ENCODE assay signal across 15 mouse cellular contexts in genomic region chr4:47196173-47196572, GRCm38 (mm10).
"Had no signal": no experiment of that assay in that cellular context is flagged by ENCODE, and none has a peak within 500 bp of the region (broad histone marks: within the 10 kb centered on the region; RNA-seq: fewer than 3 reads in every experiment).

No protein-coding gene starts in this region.

- ATAC-seq: intestine, postnatal 0 days; liver, postnatal 0 days; lung, postnatal 0 days; midbrain, embryonic 13.5 days had no signal

- H3K9ac ChIP-seq: limb, embryonic 12.5 days; liver, embryonic 14.5 days; liver, postnatal 0 days; lung, embryonic 14.5 days; midbrain, embryonic 13.5 days had no signal

- H3K36me3 ChIP-seq: limb, embryonic 12.5 days; midbrain, embryonic 13.5 days had no signal

- H3K4me1 ChIP-seq: limb, embryonic 12.5 days; midbrain, embryonic 13.5 days had no signal

- H3K27me3 ChIP-seq: midbrain, embryonic 13.5 days had no signal

- DNase-seq: kidney, adult 8-10 months; kidney, postnatal 36 days; layer of hippocampus, postnatal 36 days; liver, postnatal 0 days; lung, embryonic 14.5 days; thymus, adult 18-20 months; thymus, postnatal 36 days had no signal

- H3K4me3 ChIP-seq: left cerebral cortex, adult 2 months; limb, embryonic 12.5 days; midbrain, embryonic 13.5 days had no signal

- H3K4me2 ChIP-seq: limb, embryonic 12.5 days; liver, embryonic 11.5 days; lung, embryonic 14.5 days; midbrain, embryonic 13.5 days had no signal

- H3K9me3 ChIP-seq: limb, embryonic 12.5 days; midbrain, embryonic 13.5 days had no signal

- H3K27ac ChIP-seq: left cerebral cortex, adult 2 months; limb, embryonic 12.5 days; liver, embryonic 14.5 days; macrophage; midbrain, embryonic 13.5 days had no signal
